Mouse (Mus musculus) cortical plate, adult 2 months (tissue): Measurements from ENCODE around the gene Fam117a. TPM values are rescaled to one million over a fixed set of nuclear protein-coding genes. Genes with fewer than 3 reads are reported as not detected.

Experiments used
- H3K27ac ChIP-seq: fragments of 200-500 bp; 2 replicates; pipeline ENCODE4 v1.5.1; 2012; ENCODE audit warnings: low read length, control low read depth, inconsistent platforms; ENCODE audit not compliant: insufficient read depth
- H3K4me1 ChIP-seq: fragments of 200-500 bp; 2 replicates; pipeline ENCODE4 v1.6.1; 2011; ENCODE audit warnings: low read length; ENCODE audit not compliant: control insufficient read depth, insufficient read depth
- H3K4me3 ChIP-seq: fragments of 200-500 bp; 2 replicates; pipeline ENCODE4 v1.5.1; 2011; ENCODE audit warnings: mild to moderate bottlenecking, low read length, control low read depth; ENCODE audit not compliant: insufficient read depth
- CTCF ChIP-seq: fragments of 200-500 bp; IDR thresholded peaks from 2 replicates; pipeline ENCODE4 v1.5.1; 2011; ENCODE audit warnings: mild to moderate bottlenecking, control low read depth, low read length; ENCODE audit not compliant: insufficient read depth; ENCODE audit errors: extremely low read depth
- POLR2A ChIP-seq: fragments of 200-500 bp; IDR thresholded peaks from 2 replicates; pipeline ENCODE4 v1.6.1; 2011; ENCODE audit warnings: mild to moderate bottlenecking, low read length, control low read depth; ENCODE audit not compliant: insufficient read depth; ENCODE audit errors: extremely low read depth
- polyA plus RNA-seq: library from polyadenylated mRNA; depleted of rRNA; stranded (reverse); fragments of >200 nt; gene quantifications from 2 replicates; pipeline ENCODE4 v1.2.3, GENCODE M21; 2012; rRNA removed

The Fam117a gene
- polyA plus RNA-seq, 1 experiment = 7.7 TPM

GRCm38 (mm10) chr11:95431344-95431743 is 94.5 kb downstream of the Fam117a start:
- Histone ChIP-seq H3K4me1 (peaks cover 1% of the 10 kb centered on the region; the same call in 1 of the 2 replicates), H3K27ac (no peak overlapping the region), H3K4me3 (no peak overlapping the region)
- TF ChIP-seq CTCF (no peak), POLR2A (no peak)

Other genes starting within 250 kb of the Fam117a start
- gene Dlx3, start 216.9 kb upstream of the Fam117a start, polyA plus RNA-seq = not detected in 2 replicates
- gene Dlx4, start 190.8 kb upstream of the Fam117a start, polyA plus RNA-seq = 0.26 and 0.29 TPM in 2 replicates
- not detected in 2 replicates for gene Tac4, start 75.5 kb upstream of the Fam117a start, polyA plus RNA-seq
- gene Kat7, start 26.8 kb upstream of the Fam117a start, polyA plus RNA-seq = 51.1 and 51.8 TPM in 2 replicates
- 77.9 and 78.2 TPM in 2 replicates for gene Slc35b1, start 47.7 kb downstream of the Fam117a start, polyA plus RNA-seq
- 128 and 136 TPM in 2 replicates for gene Spop, start 77.1 kb downstream of the Fam117a start, polyA plus RNA-seq
- 30.2 and 33.4 TPM in 2 replicates for gene Nxph3, start 177.6 kb downstream of the Fam117a start, polyA plus RNA-seq